Mouse (Mus musculus) erythroblast, embryonic 14.5 days (primary cell): ENCODE data around the gene Plekha8.

Source experiments
- GATA1 ChIP-seq: IDR thresholded peaks from 2 replicates; pipeline ENCODE4 v1.6.1; 2012; ENCODE audit warnings: low read length, inconsistent platforms, mixed read lengths
- TAL1 ChIP-seq: IDR thresholded peaks from 3 replicates; pipeline ENCODE4 v1.6.1; 2012; ENCODE audit warnings: low read length, inconsistent platforms, mixed read lengths

GRCm38 (mm10) chr6:54688467-54689323 is 93.8 kb downstream of the Plekha8 start:
- TF ChIP-seq TAL1 (no peak), GATA1 (no peak)
